Mouse (Mus musculus) embryo, embryonic 9.5 days (tissue): ENCODE data around the gene Fpr-rs4.
"Not testable (repeated sequence)": the region's sequence is repeated elsewhere in the genome, so short reads cannot be mapped to it uniquely, and the experiment has no call there.

Experiments
- DNase-seq: peaks from one replicate; pipeline ENCODE4 v3.0.0-alpha.2; 2017; ENCODE audit errors: extremely low spot score

The Fpr-rs4 gene

GRCm38 (mm10) chr17:18021433-18021832 is at the start of gene Fpr-rs4:
Fpr-rs4 (plus strand) TSS chr17:18021733.
- no peak for DNase-seq

GRCm38 (mm10) chr17:17973443-17973842 is 48.1 kb upstream of the Fpr-rs4 start:
- DNase-seq: no peak

- not testable (repeated sequence) for DNase-seq
Measured at GRCm38 (mm10) chr17:17981232-17981631, 40.3 kb upstream of the Fpr-rs4 start.

GRCm38 (mm10) chr17:18004752-18005151 is 16.8 kb upstream of the Fpr-rs4 start:
- no peak for DNase-seq

- no peak for DNase-seq
Measured at GRCm38 (mm10) chr17:18049124-18049523, 27.6 kb downstream of the Fpr-rs4 start, which contains the start of gene Vmn2r124. Vmn2r124 (plus strand) TSS chr17:18049424.
